ENCODE assay signal across 10 mouse cellular contexts in genomic region chr4:134409286-134409685, GRCm38 (mm10). TPM values are rescaled to one million over a fixed set of nuclear protein-coding genes. Genes with fewer than 3 reads are reported as not detected.
DNase-seq lines count a peak whose midpoint lies in the region; ATAC-seq and TF ChIP-seq lines count a peak whose summit lies in the region.
"Had no signal": no experiment of that assay in that cellular context is flagged by ENCODE, and none has a peak within 500 bp of the region (broad histone marks: within the 10 kb centered on the region; RNA-seq: fewer than 3 reads in every experiment).

No protein-coding gene starts in this region.

- WGBS in hindbrain, postnatal 0 days: 69% methylated on average over 5 of the region's 5 CpGs
- WGBS in hindbrain, embryonic 13.5 days: 74% methylated on average over 5 of the region's 5 CpGs
- 68% methylated on average over 5 of the region's 5 CpGs for WGBS in midbrain, embryonic 10.5 days
- 71% methylated on average over 5 of the region's 5 CpGs for WGBS in neural tube, embryonic 15.5 days

- no peak for TF ChIP-seq EP300 in ES-Bruce4 (IDR thresholded peaks at IDR 0.05; ENCODE audit: insufficient read depth, low read depth, low read length)

- H3K36me3 ChIP-seq in hindbrain, postnatal 0 days (ENCODE audit: insufficient read depth, low read length): no peaks in the 10 kb centered on the region
- H3K36me3 ChIP-seq in hindbrain, embryonic 13.5 days: peaks cover 1% of the 10 kb centered on the region; the same call in 1 of the 2 replicates
- H3K36me3 ChIP-seq in ES-Bruce4 (ENCODE audit: control insufficient read depth, insufficient read depth, low read length, poor library complexity, severe bottlenecking): no peaks in the 10 kb centered on the region
- H3K36me3 ChIP-seq in midbrain, embryonic 10.5 days: peaks cover 13% of the 10 kb centered on the region
- peaks cover 2% of the 10 kb centered on the region; the same call in 1 of the 2 replicates for H3K36me3 ChIP-seq in neural tube, embryonic 15.5 days

- H3K4me1 ChIP-seq in hindbrain, postnatal 0 days (ENCODE audit: insufficient read depth, low read length): peaks cover under 1% of the 10 kb centered on the region; the same call in 1 of the 2 replicates
- H3K4me1 ChIP-seq in hindbrain, embryonic 13.5 days (replicated peaks): peaks cover 2% of the 10 kb centered on the region; the same call in 1 of the 2 replicates
- H3K4me1 ChIP-seq in ES-Bruce4 (ENCODE audit: control insufficient read depth, insufficient read depth, low read length): no peaks in the 10 kb centered on the region
- H3K4me1 ChIP-seq in midbrain, embryonic 10.5 days: peaks cover 5% of the 10 kb centered on the region
- no peaks in the 10 kb centered on the region for H3K4me1 ChIP-seq in neural tube, embryonic 15.5 days

- no peaks in the 10 kb centered on the region for H3K9me3 ChIP-seq in hindbrain, postnatal 0 days (ENCODE audit: low read length)
- no peaks in the 10 kb centered on the region; the same call in 1 of the 2 replicates for H3K9me3 ChIP-seq in hindbrain, embryonic 13.5 days
- no peaks in the 10 kb centered on the region for H3K9me3 ChIP-seq in ES-Bruce4 (replicated peaks; ENCODE audit: control insufficient read depth, insufficient read depth, low read length, poor library complexity, severe bottlenecking)
- H3K9me3 ChIP-seq in midbrain, embryonic 10.5 days (replicated peaks): peaks cover 9% of the 10 kb centered on the region
- H3K9me3 ChIP-seq in neural tube, embryonic 15.5 days (replicated peaks): no peaks in the 10 kb centered on the region

- peak; percentile 59 for DNase-seq in hindbrain, postnatal 0 days (ENCODE audit: low spot score)
- DNase-seq in 3T3-L1 (ENCODE audit: low read depth, low spot score): peak; percentile 20
- peak; percentile 32 for DNase-seq in lung, postnatal 10 days
- no peak for DNase-seq in midbrain, embryonic 10.5 days (ENCODE audit: low spot score)
- DNase-seq: spleen, adult 18-20 months had no signal

- peak; percentile 67 for TF ChIP-seq CTCF in hindbrain, postnatal 0 days (IDR thresholded peaks at IDR 0.05; ENCODE audit: low read depth)
- TF ChIP-seq CTCF in ES-Bruce4 (IDR thresholded peaks at IDR 0.05; ENCODE audit: low read depth, low read length): peak; percentile 82

- no peaks in the 10 kb centered on the region for H3K27me3 ChIP-seq in hindbrain, postnatal 0 days (ENCODE audit: insufficient read depth, low read length)
- H3K27me3 ChIP-seq in hindbrain, embryonic 13.5 days: no peaks in the 10 kb centered on the region
- no peaks in the 10 kb centered on the region for H3K27me3 ChIP-seq in ES-Bruce4 (ENCODE audit: control insufficient read depth, insufficient read depth, low read length, poor library complexity, severe bottlenecking)
- no peaks in the 10 kb centered on the region for H3K27me3 ChIP-seq in midbrain, embryonic 10.5 days (ENCODE audit: low read depth, poor library complexity, severe bottlenecking)
- no peaks in the 10 kb centered on the region for H3K27me3 ChIP-seq in neural tube, embryonic 15.5 days (replicated peaks)

- no peak overlapping the region for H3K27ac ChIP-seq in hindbrain, postnatal 0 days
- no peak overlapping the region for H3K27ac ChIP-seq in hindbrain, embryonic 13.5 days
- no peak overlapping the region for H3K27ac ChIP-seq in ES-Bruce4 (ENCODE audit: insufficient read depth, low read length)
- H3K27ac ChIP-seq in midbrain, embryonic 10.5 days (replicated peaks): no peak overlapping the region
- H3K27ac ChIP-seq in neural tube, embryonic 15.5 days (replicated peaks): no peak overlapping the region

- H3K9ac ChIP-seq in hindbrain, postnatal 0 days (replicated peaks; ENCODE audit: low read length): no peak overlapping the region
- H3K9ac ChIP-seq in hindbrain, embryonic 13.5 days: no peak overlapping the region
- no peak overlapping the region for H3K9ac ChIP-seq in ES-Bruce4 (ENCODE audit: low read depth, poor library complexity, severe bottlenecking)
- no peak overlapping the region for H3K9ac ChIP-seq in neural tube, embryonic 15.5 days (replicated peaks)

- TF ChIP-seq POLR2A in ES-Bruce4 (IDR thresholded peaks at IDR 0.05; ENCODE audit: insufficient read depth, low read length): no peak

- no peak for ATAC-seq in hindbrain, postnatal 0 days
- ATAC-seq in hindbrain, embryonic 13.5 days (ENCODE audit: low FRiP score): no peak
- ATAC-seq in monocyte, adult 5-6 weeks (replicated peaks; ENCODE audit: insufficient number of reproducible peaks, low FRiP score, low TSS enrichment, poor library complexity, severe bottlenecking): no peak
- ATAC-seq in neural tube, embryonic 15.5 days (ENCODE audit: low FRiP score): no peak
- ATAC-seq: activated CD4-positive, CD25-positive, alpha-beta regulatory T cell, adult 4 months had no signal

- H3K4me3 ChIP-seq in hindbrain, postnatal 0 days (ENCODE audit: low read length): no peak overlapping the region
- no peak overlapping the region for H3K4me3 ChIP-seq in hindbrain, embryonic 13.5 days
- H3K4me3 ChIP-seq in ES-Bruce4 (ENCODE audit: low read depth, low read length): no peak overlapping the region
- no peak overlapping the region for H3K4me3 ChIP-seq in midbrain, embryonic 10.5 days
- H3K4me3 ChIP-seq in neural tube, embryonic 15.5 days (replicated peaks): no peak overlapping the region

- H3K4me2 ChIP-seq in hindbrain, postnatal 0 days (ENCODE audit: low read depth, low read length): no peak overlapping the region
- H3K4me2 ChIP-seq in hindbrain, embryonic 13.5 days: no peak overlapping the region
- no peak overlapping the region for H3K4me2 ChIP-seq in neural tube, embryonic 15.5 days

RNA-seq across cellular contexts. Expression of gene Pafah2, which starts 13.2 kb away (rescaled TPM):
- 12.1 and 17.9 TPM in 2 replicates for total RNA-seq in hindbrain, postnatal 0 days (2014; rRNA removed)
- polyA plus RNA-seq in hindbrain, postnatal 0 days (2015; fragmentation: Nextera tagmentation; extraction: Ambion mirVana): 5.3 and 6.7 TPM in 2 replicates
- polyA plus RNA-seq in hindbrain, embryonic 13.5 days (2015; fragmentation: Nextera tagmentation; extraction: Ambion mirVana): 7.8 TPM in 2 replicates
- 16.4 and 16.5 TPM in 2 replicates for polyA plus RNA-seq in ES-Bruce4 (2011; ENCODE audit: insufficient read depth, insufficient read length, low read depth, missing spikeins)
- total RNA-seq in monocyte, adult 5-6 weeks (2017): 0.64 to 3.8 TPM (median 1.5 TPM) in 3 replicates
- polyA plus RNA-seq in midbrain, embryonic 10.5 days (2016; fragmentation: Nextera tagmentation; extraction: Ambion mirVana): 7.2 and 8.9 TPM in 2 replicates
- 7.5 and 8.9 TPM in 2 replicates for polyA plus RNA-seq in neural tube, embryonic 15.5 days (2015; fragmentation: Nextera tagmentation; extraction: Ambion mirVana)

RNA-seq across cellular contexts. Expression of gene Extl1, which starts 25.6 kb away (rescaled TPM):
- total RNA-seq in hindbrain, postnatal 0 days (2014; rRNA removed): 0.54 and 1.8 TPM in 2 replicates
- 0.39 and 0.66 TPM in 2 replicates for polyA plus RNA-seq in hindbrain, postnatal 0 days (2015; fragmentation: Nextera tagmentation; extraction: Ambion mirVana)
- polyA plus RNA-seq in hindbrain, embryonic 13.5 days (2015; fragmentation: Nextera tagmentation; extraction: Ambion mirVana): 0.36 and 0.45 TPM in 2 replicates
- 3.3 and 3.9 TPM in 2 replicates for polyA plus RNA-seq in ES-Bruce4 (2011; ENCODE audit: insufficient read depth, insufficient read length, low read depth, missing spikeins)
- 0.29 TPM in 1 of 3 replicates, not detected in the others for total RNA-seq in monocyte, adult 5-6 weeks (2017)
- 0.23 and 0.39 TPM in 2 replicates for polyA plus RNA-seq in midbrain, embryonic 10.5 days (2016; fragmentation: Nextera tagmentation; extraction: Ambion mirVana)
- 0.75 and 1.2 TPM in 2 replicates for polyA plus RNA-seq in neural tube, embryonic 15.5 days (2015; fragmentation: Nextera tagmentation; extraction: Ambion mirVana)

RNA-seq across cellular contexts. Expression of gene Stmn1, which starts 58.8 kb away (rescaled TPM):
- 667 and 752 TPM in 2 replicates for total RNA-seq in hindbrain, postnatal 0 days (2014; rRNA removed)
- polyA plus RNA-seq in hindbrain, postnatal 0 days (2015; fragmentation: Nextera tagmentation; extraction: Ambion mirVana): 4,115 and 4,307 TPM in 2 replicates
- 6,917 and 6,921 TPM in 2 replicates for polyA plus RNA-seq in hindbrain, embryonic 13.5 days (2015; fragmentation: Nextera tagmentation; extraction: Ambion mirVana)
- 266 and 270 TPM in 2 replicates for polyA plus RNA-seq in ES-Bruce4 (2011; ENCODE audit: insufficient read depth, insufficient read length, low read depth, missing spikeins)
- total RNA-seq in monocyte, adult 5-6 weeks (2017): 17.1 to 48.5 TPM (median 25.0 TPM) in 3 replicates
- polyA plus RNA-seq in midbrain, embryonic 10.5 days (2016; fragmentation: Nextera tagmentation; extraction: Ambion mirVana): 2,607 and 3,209 TPM in 2 replicates
- 4,048 and 4,915 TPM in 2 replicates for polyA plus RNA-seq in neural tube, embryonic 15.5 days (2015; fragmentation: Nextera tagmentation; extraction: Ambion mirVana)
